Mouse (Mus musculus) hindbrain, embryonic 11.5 days (tissue): ENCODE data around the gene Efcab8. TPM values are rescaled to one million over a fixed set of nuclear protein-coding genes. Genes with fewer than 3 reads are reported as not detected.
A peak's percentile ranks its signal among the peaks of the same experiment; 100 is the strongest.

Source experiments
- ATAC-seq: fragments of 200-750 bp; cut with Nextera tagmentation; 2 replicates; pipeline ENCODE4 v1.8.0; 2017; ENCODE audit warnings: mild to moderate bottlenecking, moderate TSS enrichment, moderate library complexity; ENCODE audit not compliant: low FRiP score
- DNase-seq: peaks from one replicate; pipeline ENCODE4 v3.0.0-alpha.2; 2015; ENCODE audit warnings: low spot score
- H3K27ac ChIP-seq: fragments of 300-500 bp; sonication (generic); 2 replicates; pipeline ENCODE4 v1.5.1; 2014; ENCODE audit warnings: mild to moderate bottlenecking, low read depth, low read length
- H3K27me3 ChIP-seq: fragments of 300-500 bp; sonication (generic); 2 replicates; pipeline ENCODE4 v1.6.1; 2014; ENCODE audit warnings: mild to moderate bottlenecking, low read length, moderate library complexity, mixed read lengths; ENCODE audit not compliant: control insufficient read depth, insufficient read depth
- H3K36me3 ChIP-seq: fragments of 300-500 bp; sonication (generic); 2 replicates; pipeline ENCODE4 v1.6.1; 2014; ENCODE audit warnings: mild to moderate bottlenecking, low read length, moderate library complexity, mixed read lengths; ENCODE audit not compliant: control insufficient read depth, insufficient read depth
- H3K4me1 ChIP-seq: fragments of 300-500 bp; sonication (generic); replicated peaks from 2 replicates; pipeline ENCODE4 v1.6.1; 2014; ENCODE audit warnings: low read length, mixed read lengths; ENCODE audit not compliant: control insufficient read depth, insufficient read depth
- H3K4me2 ChIP-seq: fragments of 300-500 bp; sonication (generic); replicated peaks from 2 replicates; pipeline ENCODE4 v1.6.1; 2014; ENCODE audit warnings: mild to moderate bottlenecking, low read depth, low read length
- H3K4me3 ChIP-seq: fragments of 300-500 bp; sonication (generic); 2 replicates; pipeline ENCODE4 v1.5.1; 2014; ENCODE audit warnings: low read depth, low read length
- H3K9ac ChIP-seq: fragments of 300-500 bp; sonication (generic); 2 replicates; pipeline ENCODE4 v1.6.1; 2014; ENCODE audit warnings: low read depth, low read length
- H3K9me3 ChIP-seq: fragments of 300-500 bp; sonication (generic); 2 replicates; pipeline ENCODE4 v1.6.1; 2016; ENCODE audit warnings: low read length; ENCODE audit not compliant: control insufficient read depth
- WGBS: fragments of 180-500 bp; shearing (Covaris S2); extraction: QIAGEN DNeasy Blood & Tissue Kit; methylation state at CpG from one replicate; pipeline ENCODE4 v1.1.7; 2014; 5-methylcytosine and 5-hydroxymethylcytosine counted together
- polyA plus RNA-seq: library from polyadenylated mRNA; unstranded; fragments of >200 nt; fragmentation: Nextera tagmentation; extraction: Ambion mirVana; gene quantifications from 2 replicates; pipeline ENCODE4 v1.2.1, GENCODE M21; 2014

Efcab8 gene
- polyA plus RNA-seq = not detected in 2 replicates

- DNase-seq = no peak
- Histone ChIP-seq H3K4me2 (peak within 1 kb of the TSS; percentile 36), H3K9ac (no peak within 1 kb of the TSS), H3K9me3 (no peaks in the 10 kb centered on the region), H3K4me1 (no peaks in the 10 kb centered on the region), H3K27ac (no peak within 1 kb of the TSS), H3K27me3 (no peaks in the 10 kb centered on the region), H3K36me3 (no peaks in the 10 kb centered on the region), H3K4me3 (no peak within 1 kb of the TSS)
- WGBS = 51% methylated on average over 12 of the region's 12 CpGs
- no peak for ATAC-seq
These were observed at the start of gene Efcab8 for GRCm38 (mm10) chr2:153779394-153779981. TSS of gene Efcab8 (plus strand) at chr2:153779931.

GRCm38 (mm10) chr2:153734033-153734432, 45.7 kb upstream of the Efcab8 start:
- Histone ChIP-seq H3K4me1 (no peaks in the 10 kb centered on the region), H3K27ac (no peak overlapping the region), H3K27me3 (no peaks in the 10 kb centered on the region), H3K9me3 (no peaks in the 10 kb centered on the region), H3K36me3 (no peaks in the 10 kb centered on the region), H3K4me2 (no peak overlapping the region), H3K4me3 (no peak overlapping the region), H3K9ac (no peak overlapping the region)
- DNase-seq = no peak
- WGBS = 82% methylated on average over 4 of the region's 4 CpGs
- no peak for ATAC-seq

DNA sequence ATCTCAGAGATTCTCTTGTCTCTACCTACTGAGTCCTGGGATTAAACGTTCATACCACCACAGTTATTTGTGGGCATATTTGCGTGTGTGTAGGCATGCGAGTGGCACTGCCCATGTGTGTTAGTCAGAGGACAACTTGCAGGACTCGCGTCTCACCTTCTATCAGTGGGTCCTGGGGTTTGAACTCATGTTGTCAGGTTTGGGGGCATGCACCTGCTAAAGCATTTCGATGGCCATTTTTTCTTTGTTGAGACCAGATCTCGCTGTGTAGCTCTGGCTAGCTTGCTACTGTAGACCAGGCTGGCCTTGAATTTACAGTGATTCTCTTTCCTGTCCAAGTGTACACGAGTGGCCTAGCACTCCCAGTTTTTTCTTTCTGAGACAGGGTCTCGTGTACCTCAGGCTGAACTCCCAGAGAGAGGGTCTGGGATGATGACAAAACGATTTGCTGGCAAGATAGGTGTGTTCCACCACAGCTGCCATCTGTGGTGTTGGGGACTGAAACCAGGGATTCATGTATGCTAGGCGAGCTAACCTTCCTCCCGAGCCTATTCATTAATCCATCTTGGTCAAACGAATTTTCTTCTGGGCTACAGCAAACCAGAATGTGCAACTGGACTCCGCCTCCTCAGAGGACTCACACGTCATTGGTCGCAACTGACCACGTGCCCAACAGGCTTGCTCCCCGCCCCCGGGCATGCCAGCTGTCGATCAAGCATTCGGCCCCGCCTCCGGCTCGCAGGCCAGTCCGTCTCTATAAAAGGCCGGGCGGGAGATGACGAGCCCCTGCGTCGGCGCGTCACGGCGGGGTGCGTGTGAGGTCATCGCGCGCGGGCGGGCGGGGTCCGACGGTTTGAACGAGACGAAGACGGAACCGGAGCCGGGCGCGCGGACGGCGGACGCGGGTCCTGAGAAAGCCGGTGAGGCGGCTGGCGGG, 39.0 kb upstream of the Efcab8 start, which contains the start of gene Mapre1:
TSS of gene Mapre1 (plus strand) at position 775 of the 937 bp plus-strand sequence.
- WGBS = 12% methylated on average over 56 of the region's 58 CpGs
- H3K9me3 ChIP-seq = no peaks in the 10 kb centered on the region
- DNase-seq (peak; percentile 99), ATAC-seq (peak; percentile 98)
- peak within 1 kb of the TSS; percentile 90 for H3K9ac ChIP-seq
- peak within 1 kb of the TSS; percentile 74 for H3K4me2 ChIP-seq
- peak within 1 kb of the TSS; percentile 94 for H3K27ac ChIP-seq
- peaks cover 5% of the 10 kb centered on the region; the same call in 1 of the 2 replicates for H3K4me1 ChIP-seq
- H3K27me3 ChIP-seq = no peaks in the 10 kb centered on the region
- H3K4me3 ChIP-seq = peak within 1 kb of the TSS; percentile 83
- H3K36me3 ChIP-seq = no peaks in the 10 kb centered on the region

DNA sequence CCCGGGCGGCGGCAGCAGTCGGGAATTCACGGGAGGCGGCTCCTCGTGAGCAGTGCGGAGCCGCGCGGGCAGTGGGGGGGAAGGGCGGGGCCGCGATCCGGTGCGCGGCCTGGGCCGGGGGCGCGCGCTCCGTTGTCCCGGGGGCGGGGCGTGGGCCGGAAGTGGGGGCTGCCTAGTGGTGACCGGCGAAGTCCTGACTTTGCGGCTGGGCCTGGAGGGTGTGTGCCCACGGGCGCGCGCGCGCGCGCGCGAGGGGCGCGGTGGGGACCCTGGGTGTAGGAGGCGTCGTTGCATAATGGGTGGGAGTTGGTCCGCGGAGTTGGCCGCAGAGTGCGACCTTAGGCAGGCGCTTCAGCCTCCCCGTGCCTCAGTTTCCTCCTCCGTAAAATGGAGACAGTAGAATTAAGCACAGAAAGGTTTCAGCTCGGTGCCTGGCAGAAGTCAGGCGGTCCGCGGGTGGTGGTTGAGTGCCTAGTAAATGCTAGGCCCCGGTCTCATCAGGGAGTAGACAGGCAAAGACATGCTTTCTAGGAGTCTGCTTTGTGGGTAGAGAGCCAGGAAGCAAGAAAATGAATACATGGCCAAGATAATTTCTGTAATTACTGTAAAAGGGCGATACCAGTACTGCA, 38.2 kb upstream of the Efcab8 start:
- ATAC-seq (peak; percentile 91), DNase-seq (peak; percentile 86)
- no peaks in the 10 kb centered on the region for H3K36me3 ChIP-seq
- peak overlapping the region; percentile 74 for H3K4me2 ChIP-seq
- H3K9ac ChIP-seq = peak overlapping the region; percentile 90
- peak overlapping the region; percentile 94 for H3K27ac ChIP-seq
- H3K9me3 ChIP-seq = no peaks in the 10 kb centered on the region
- H3K4me1 ChIP-seq = peaks cover 5% of the 10 kb centered on the region; the same call in 1 of the 2 replicates
- under 1% methylated on average over 35 of the region's 56 CpGs for WGBS
- no peaks in the 10 kb centered on the region for H3K27me3 ChIP-seq
- H3K4me3 ChIP-seq = peak overlapping the region; percentile 83

- no peak overlapping the region for H3K27ac ChIP-seq
- H3K36me3 ChIP-seq = no peaks in the 10 kb centered on the region
- no peaks in the 10 kb centered on the region for H3K27me3 ChIP-seq
- no peak for ATAC-seq
- H3K4me1 ChIP-seq = no peaks in the 10 kb centered on the region
- H3K9ac ChIP-seq = no peak overlapping the region
- no peak overlapping the region for H3K4me3 ChIP-seq
- no peaks in the 10 kb centered on the region for H3K9me3 ChIP-seq
- H3K4me2 ChIP-seq = no peak overlapping the region
- DNase-seq = no peak
These were observed 31.7 kb upstream of the Efcab8 start for GRCm38 (mm10) chr2:153747994-153748393.

DNA sequence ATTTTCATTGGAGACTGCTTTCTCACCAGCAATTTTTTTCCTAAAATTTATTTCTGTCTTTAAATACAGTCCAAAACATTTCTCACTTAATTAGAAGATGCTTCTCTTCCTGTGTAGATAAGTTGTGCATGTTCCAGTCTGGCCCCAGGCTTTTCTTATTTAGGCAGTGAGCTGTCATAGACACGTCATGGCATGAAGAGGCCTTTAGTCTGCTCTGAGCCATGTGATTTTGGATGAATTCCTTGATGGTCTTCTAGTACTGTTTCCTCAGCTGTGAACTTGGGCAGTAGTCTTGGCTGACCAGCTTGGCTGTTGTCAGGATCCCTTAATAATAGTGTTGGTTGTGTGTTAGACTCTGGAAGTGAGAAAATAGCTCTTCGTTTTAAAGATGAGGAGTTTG, 29.4 kb upstream of the Efcab8 start:
- WGBS = 92% methylated on average over 2 of the region's 2 CpGs

DNA sequence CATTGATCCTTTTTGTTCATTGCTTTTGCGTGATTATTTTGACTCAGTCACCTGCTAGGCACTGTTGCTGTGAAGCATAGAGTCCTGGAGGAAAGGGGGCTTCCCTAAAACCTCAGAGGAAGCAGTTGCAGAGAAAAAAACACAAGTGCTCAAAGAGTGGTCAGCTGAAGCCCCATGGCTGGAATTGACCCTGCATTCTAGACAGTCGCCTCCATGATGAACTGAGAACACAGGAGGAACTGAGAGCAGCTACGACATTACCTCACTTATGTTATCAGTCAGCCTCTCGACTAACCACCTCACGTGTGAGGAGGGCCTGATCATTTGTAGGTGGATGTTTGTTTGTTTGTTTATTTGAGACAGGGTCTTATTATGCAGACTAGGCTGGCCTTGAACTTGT, 17.6 kb upstream of the Efcab8 start:
- Histone ChIP-seq H3K9me3 (no peaks in the 10 kb centered on the region), H3K4me2 (no peak overlapping the region), H3K27ac (no peak overlapping the region), H3K36me3 (peaks cover 13% of the 10 kb centered on the region; the same call in 1 of the 2 replicates), H3K4me3 (no peak overlapping the region), H3K9ac (no peak overlapping the region), H3K27me3 (no peaks in the 10 kb centered on the region), H3K4me1 (no peaks in the 10 kb centered on the region)
- no peak for ATAC-seq
- DNase-seq = no peak
- WGBS = 92% methylated on average over 5 of the region's 5 CpGs

More for the DNA sequence above, 29.4 kb upstream of the Efcab8 start:
- no peaks in the 10 kb centered on the region for H3K27me3 ChIP-seq
- no peaks in the 10 kb centered on the region for H3K36me3 ChIP-seq
- H3K4me1 ChIP-seq = no peaks in the 10 kb centered on the region
- H3K9me3 ChIP-seq = no peaks in the 10 kb centered on the region
- ATAC-seq (no peak), DNase-seq (no peak)
- H3K9ac ChIP-seq = no peak overlapping the region
- no peak overlapping the region for H3K4me2 ChIP-seq
- H3K27ac ChIP-seq = no peak overlapping the region
- no peak overlapping the region for H3K4me3 ChIP-seq

GRCm38 (mm10) chr2:153767484-153767883, 12.2 kb upstream of the Efcab8 start:
- Histone ChIP-seq H3K36me3 (peaks cover 12% of the 10 kb centered on the region; the same call in 1 of the 2 replicates), H3K4me3 (no peak overlapping the region), H3K27me3 (no peaks in the 10 kb centered on the region), H3K4me1 (no peaks in the 10 kb centered on the region), H3K9me3 (no peaks in the 10 kb centered on the region), H3K9ac (no peak overlapping the region), H3K27ac (no peak overlapping the region), H3K4me2 (no peak overlapping the region)
- DNase-seq = no peak
- 64% methylated on average over 6 of the region's 6 CpGs for WGBS
- no peak for ATAC-seq
